Mouse (Mus musculus) adrenal gland, postnatal 36 days (tissue): ENCODE measurements around the gene Pcp4. TPM values are rescaled to one million over a fixed set of nuclear protein-coding genes. Genes with fewer than 3 reads are reported as not detected.

ENCODE experiments used
- DNase-seq, 2 experiments: peaks; one replicate each; pipeline ENCODE4 v3.0.0; 2021; ENCODE audit warnings: mixed read lengths in 1 of 2
- total RNA-seq, 2 experiments: library from RNA; stranded (reverse); gene quantifications; 2 replicates each; pipeline ENCODE4 v1.2.3; 2021

The Pcp4 gene
- total RNA-seq, 2 experiments from 2014 or later, result 4.8 to 7.9 TPM

DNA sequence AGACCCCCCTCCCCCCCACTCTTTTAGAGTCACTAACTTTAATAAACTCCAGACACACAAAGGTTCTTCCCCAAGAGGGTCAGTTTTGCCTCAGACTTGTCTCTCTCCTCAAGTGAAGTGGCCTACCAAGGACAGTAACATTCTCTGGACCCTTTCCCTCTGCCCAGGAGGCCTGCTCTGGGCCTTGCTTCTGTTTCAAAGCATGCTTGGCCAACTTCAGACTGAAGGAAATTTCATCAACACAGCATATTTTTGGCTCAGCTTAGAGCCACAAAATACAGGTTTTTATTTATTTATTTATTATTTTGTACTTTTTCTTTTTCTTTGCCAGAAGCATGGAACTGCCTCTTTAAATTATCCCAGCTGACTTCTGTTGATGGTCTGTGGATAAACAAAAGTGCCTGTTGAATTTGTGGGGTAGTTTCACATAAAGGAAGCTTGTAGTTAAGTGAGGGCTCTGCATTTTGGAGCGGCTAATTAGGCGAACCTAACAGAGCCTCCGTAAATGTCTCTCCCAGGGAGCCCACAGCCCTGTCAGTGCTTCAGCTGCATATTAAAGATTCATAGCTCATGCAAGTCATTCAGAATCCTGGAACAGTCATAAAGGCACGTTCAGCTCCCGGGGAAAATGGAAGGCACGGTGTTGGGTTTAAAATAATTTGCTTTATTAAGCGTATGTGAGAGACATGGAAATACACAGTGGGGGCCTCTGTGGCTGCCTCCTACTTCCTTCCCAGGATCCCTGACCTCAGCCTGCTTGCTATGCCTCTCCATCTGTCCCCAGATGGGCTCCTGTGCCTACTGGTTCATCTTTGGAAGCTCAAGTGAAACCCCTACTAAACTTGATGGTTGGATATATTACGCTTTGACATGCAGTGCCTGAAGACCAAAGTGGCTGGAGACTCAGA lies 96.2 kb downstream of the Pcp4 start:
- DNase-seq, result no peak

DNA sequence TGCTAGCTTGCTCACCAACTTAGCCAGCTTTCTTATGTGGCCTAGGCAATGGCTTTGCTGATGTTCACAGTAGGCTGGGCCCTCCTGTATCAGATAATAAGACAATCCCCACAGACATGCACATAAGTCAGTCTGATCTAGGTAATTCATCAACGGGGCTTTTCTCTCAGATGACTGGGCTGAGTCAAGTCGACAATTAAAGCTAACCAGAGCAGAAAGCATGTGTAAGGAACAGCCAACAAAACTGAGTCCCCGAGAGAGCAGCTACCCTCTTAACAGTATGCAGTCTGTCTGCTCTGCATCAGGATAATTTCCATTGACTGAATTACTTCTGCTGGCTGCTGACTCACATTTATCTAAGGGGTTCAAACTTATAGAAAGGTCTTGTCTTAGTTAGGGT lies 100.0 kb downstream of the Pcp4 start:
- DNase-seq, result no peak

Other genes starting within 250 kb of the Pcp4 start
- under 1 TPM; 0.10 to 0.13 TPM for gene B3galt5, start 231.8 kb upstream of the Pcp4 start, total RNA-seq
- not detected for gene Itgb2l, start 24.0 kb upstream of the Pcp4 start, total RNA-seq